Mouse (Mus musculus) lung, postnatal 0 days (tissue): Measurements from ENCODE around the gene Sox5. TPM values are rescaled to one million over a fixed set of nuclear protein-coding genes. Genes with fewer than 3 reads are reported as not detected.
A peak's percentile ranks its signal among the peaks of the same experiment; 100 is the strongest.

Experiments used
- ATAC-seq: fragments of 200-750 bp; cut with Nextera tagmentation; 2 replicates; pipeline ENCODE4 v1.8.0; 2017; ENCODE audit warnings: moderate library complexity
- DNase-seq: peaks from one replicate; pipeline ENCODE4 v3.0.0-alpha.2; 2016; ENCODE audit warnings: low spot score
- H3K27ac ChIP-seq: fragments of 300-500 bp; sonication (generic); 2 replicates; pipeline ENCODE4 v1.5.1; 2014; ENCODE audit warnings: antibody characterized with exemption, mild to moderate bottlenecking, low read length, mixed read lengths
- H3K27me3 ChIP-seq: fragments of 300-500 bp; sonication (generic); replicated peaks from 2 replicates; pipeline ENCODE4 v1.6.1; 2014; ENCODE audit warnings: low read length, mixed read lengths; ENCODE audit not compliant: insufficient read depth
- H3K36me3 ChIP-seq: fragments of 300-500 bp; sonication (generic); 2 replicates; pipeline ENCODE4 v1.6.1; 2014; ENCODE audit warnings: low read length, mixed read lengths; ENCODE audit not compliant: insufficient read depth
- H3K4me1 ChIP-seq: fragments of 300-500 bp; sonication (generic); 2 replicates; pipeline ENCODE4 v1.6.1; 2014; ENCODE audit warnings: antibody characterized with exemption, low read depth, low read length, mixed read lengths; ENCODE audit not compliant: insufficient read depth
- H3K4me2 ChIP-seq: fragments of 300-500 bp; sonication (generic); replicated peaks from 2 replicates; pipeline ENCODE4 v1.6.1; 2014; ENCODE audit warnings: low read depth, mild to moderate bottlenecking, low read length, moderate library complexity, mixed read lengths
- H3K4me3 ChIP-seq: fragments of 300-500 bp; sonication (generic); 2 replicates; pipeline ENCODE4 v1.5.1; 2014; ENCODE audit warnings: low read depth, low read length
- H3K9ac ChIP-seq: fragments of 300-500 bp; sonication (generic); replicated peaks from 2 replicates; pipeline ENCODE4 v1.6.1; 2014; ENCODE audit warnings: low read depth, mild to moderate bottlenecking
- H3K9me3 ChIP-seq: fragments of 300-500 bp; sonication (generic); 2 replicates; pipeline ENCODE4 v1.6.1; 2016; ENCODE audit warnings: low read length, mixed read lengths
- CTCF ChIP-seq: IDR thresholded peaks from 2 replicates; pipeline ENCODE4 v1.5.1; 2016; ENCODE audit warnings: antibody characterized with exemption, mild to moderate bottlenecking
- EP300 ChIP-seq: IDR thresholded peaks from 2 replicates; pipeline ENCODE4 v1.6.1; 2016; ENCODE audit warnings: antibody characterized with exemption, mild to moderate bottlenecking, control low read depth
- WGBS: fragments of 180-500 bp; shearing (Covaris S2); extraction: QIAGEN DNeasy Blood & Tissue Kit; methylation state at CpG from one replicate; pipeline ENCODE4 v1.1.7; 2014; 5-methylcytosine and 5-hydroxymethylcytosine counted together
- polyA plus RNA-seq: library from polyadenylated mRNA; unstranded; fragments of >200 nt; fragmentation: Nextera tagmentation; extraction: Ambion mirVana; gene quantifications from 2 replicates; pipeline ENCODE4 v1.2.1, GENCODE M21; 2015

The Sox5 gene
- polyA plus RNA-seq, 1 experiment from 2014 or later = 9.8 TPM

DNA sequence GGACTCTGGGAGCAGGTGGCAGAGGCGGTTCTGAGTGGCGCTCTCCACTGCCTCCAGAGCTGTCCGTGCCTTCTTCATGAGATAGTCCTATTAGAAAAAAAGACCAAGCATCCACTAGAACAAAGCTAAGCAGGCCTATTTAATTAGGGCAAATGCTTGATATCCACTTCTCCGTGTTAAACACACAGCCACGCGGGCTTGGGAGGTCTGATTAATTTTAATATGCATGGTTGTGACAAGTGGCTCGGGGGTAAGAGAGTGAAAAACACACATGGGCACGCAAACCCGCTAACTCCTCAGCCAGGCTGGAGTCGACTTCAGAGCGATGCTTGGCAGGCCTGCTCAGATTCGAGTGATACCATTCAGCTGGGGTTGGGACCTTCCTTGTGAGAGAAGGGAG lies 676.1 kb downstream of the Sox5 start:
- no peak overlapping the region for H3K4me2 ChIP-seq
- H3K9me3 ChIP-seq = no peaks in the 10 kb centered on the region
- H3K27ac ChIP-seq = no peak overlapping the region
- no peak for ATAC-seq
- TF ChIP-seq CTCF (no peak), EP300 (no peak)
- no peak overlapping the region for H3K4me3 ChIP-seq
- no peaks in the 10 kb centered on the region for H3K36me3 ChIP-seq
- no peak for DNase-seq
- 75% methylated on average over 12 of the region's 12 CpGs for WGBS
- H3K4me1 ChIP-seq = no peaks in the 10 kb centered on the region
- no peak overlapping the region for H3K9ac ChIP-seq
- H3K27me3 ChIP-seq = no peaks in the 10 kb centered on the region

DNA sequence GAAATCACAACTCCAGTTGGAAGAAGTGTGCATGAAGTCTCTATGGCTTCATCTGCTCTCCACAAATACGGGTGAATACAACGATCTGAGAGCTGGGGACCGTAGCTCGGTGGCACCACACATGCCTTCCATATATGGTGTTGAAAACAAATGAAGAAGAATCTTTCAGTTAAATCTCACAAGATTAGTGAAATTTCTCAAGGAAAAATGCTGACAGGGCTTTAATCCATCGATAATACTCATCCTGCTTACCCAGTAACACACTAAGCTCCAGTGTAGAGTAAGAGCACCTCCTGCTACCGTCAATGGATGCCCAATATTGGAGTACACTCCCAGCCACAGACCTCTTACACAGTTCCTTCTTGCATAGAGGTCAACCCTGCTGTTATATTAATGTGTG lies 678.2 kb downstream of the Sox5 start:
- Histone ChIP-seq H3K36me3 (no peaks in the 10 kb centered on the region), H3K4me3 (no peak overlapping the region), H3K4me1 (no peaks in the 10 kb centered on the region), H3K9ac (no peak overlapping the region), H3K27me3 (no peaks in the 10 kb centered on the region), H3K4me2 (no peak overlapping the region), H3K27ac (no peak overlapping the region), H3K9me3 (no peaks in the 10 kb centered on the region)
- 90% methylated on average over 6 of the region's 6 CpGs for WGBS
- ATAC-seq (no peak), DNase-seq (no peak)
- TF ChIP-seq EP300 (no peak), CTCF (no peak)

DNA sequence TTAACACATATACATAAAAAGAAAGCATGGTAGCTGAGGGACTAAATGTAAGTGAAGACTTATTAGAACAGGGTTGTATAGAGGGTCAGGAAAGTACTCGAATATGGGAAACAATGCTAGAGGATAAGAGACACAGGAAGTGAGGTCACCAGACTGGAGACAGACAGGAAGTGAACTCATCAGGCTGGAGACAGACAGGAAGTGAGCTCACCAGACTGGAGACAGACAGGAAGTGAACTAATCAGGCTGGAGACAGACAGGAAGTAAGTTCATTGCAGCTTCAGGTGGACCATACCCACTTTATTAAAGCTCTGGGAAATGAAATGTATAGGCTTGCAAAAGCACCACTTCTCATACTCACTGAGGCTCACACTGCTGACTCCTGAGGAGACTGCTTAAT lies 680.9 kb downstream of the Sox5 start:
- 53% methylated on average over 1 of the region's 1 CpGs for WGBS
- no peak overlapping the region for H3K9ac ChIP-seq
- no peak for DNase-seq
- no peak; the same call in 1 of the 2 replicates for ATAC-seq
- H3K36me3 ChIP-seq = no peaks in the 10 kb centered on the region
- TF ChIP-seq EP300 (no peak), CTCF (no peak)
- no peak overlapping the region for H3K27ac ChIP-seq
- H3K27me3 ChIP-seq = no peaks in the 10 kb centered on the region
- H3K4me1 ChIP-seq = no peaks in the 10 kb centered on the region; the same call in 1 of the 2 replicates
- no peak overlapping the region for H3K4me2 ChIP-seq
- no peaks in the 10 kb centered on the region for H3K9me3 ChIP-seq
- no peak overlapping the region for H3K4me3 ChIP-seq

DNA sequence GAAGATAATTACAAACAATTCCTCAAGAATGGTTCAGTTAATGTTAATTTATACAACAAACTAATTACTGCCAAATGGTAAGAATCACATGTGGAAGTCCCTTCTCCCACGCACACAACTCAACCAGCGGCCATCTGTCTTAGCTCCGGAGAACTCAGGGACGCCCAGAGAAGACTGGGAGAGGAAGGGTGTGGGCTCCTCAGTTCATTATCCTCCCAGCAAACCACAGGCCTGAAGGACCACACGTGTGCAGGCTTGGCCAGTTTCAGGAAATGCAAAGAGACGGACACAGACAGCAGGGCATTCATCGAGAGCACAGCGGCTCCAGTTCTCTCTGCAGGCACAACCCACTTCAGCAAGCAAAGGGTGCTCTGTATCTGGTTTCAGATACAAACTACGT lies 683.7 kb downstream of the Sox5 start:
- H3K4me1 ChIP-seq = no peaks in the 10 kb centered on the region; the same call in 1 of the 2 replicates
- DNase-seq (peak; percentile 11), ATAC-seq (peak; percentile 48; the same call in 1 of the 2 replicates)
- no peaks in the 10 kb centered on the region for H3K36me3 ChIP-seq
- TF ChIP-seq CTCF (no peak), EP300 (no peak)
- no peak overlapping the region for H3K27ac ChIP-seq
- H3K9ac ChIP-seq = no peak overlapping the region
- 35% methylated on average over 9 of the region's 9 CpGs for WGBS
- H3K27me3 ChIP-seq = no peaks in the 10 kb centered on the region
- no peaks in the 10 kb centered on the region for H3K9me3 ChIP-seq
- no peak overlapping the region for H3K4me3 ChIP-seq
- H3K4me2 ChIP-seq = no peak overlapping the region

DNA sequence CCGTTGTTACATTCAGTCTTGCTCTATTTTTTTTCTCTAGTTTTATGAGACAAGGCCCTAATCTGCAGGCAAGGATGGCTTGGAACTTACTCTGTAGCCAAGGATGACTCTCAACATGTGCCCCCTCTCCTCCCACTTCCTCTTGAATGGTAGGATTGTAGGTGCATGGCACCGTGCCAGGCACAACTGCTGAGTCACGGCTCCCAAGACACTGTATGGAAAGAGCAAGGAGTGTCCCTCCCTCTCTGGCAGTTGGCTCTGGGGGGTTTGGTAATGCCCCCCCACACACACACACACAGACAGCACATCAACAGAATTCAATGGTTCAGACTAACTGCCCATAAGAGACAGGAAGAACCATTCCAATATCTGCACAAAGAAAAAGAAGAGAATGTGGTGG lies 693.5 kb downstream of the Sox5 start:
- ATAC-seq = no peak
- H3K4me2 ChIP-seq = no peak overlapping the region
- no peaks in the 10 kb centered on the region for H3K36me3 ChIP-seq
- no peaks in the 10 kb centered on the region for H3K9me3 ChIP-seq
- H3K9ac ChIP-seq = no peak overlapping the region
- no peak overlapping the region for H3K27ac ChIP-seq
- no peaks in the 10 kb centered on the region for H3K4me1 ChIP-seq
- H3K27me3 ChIP-seq = no peaks in the 10 kb centered on the region
- H3K4me3 ChIP-seq = no peak overlapping the region
- 65% methylated on average over 3 of the region's 3 CpGs for WGBS
- DNase-seq = no peak
- TF ChIP-seq CTCF (no peak), EP300 (no peak)

DNA sequence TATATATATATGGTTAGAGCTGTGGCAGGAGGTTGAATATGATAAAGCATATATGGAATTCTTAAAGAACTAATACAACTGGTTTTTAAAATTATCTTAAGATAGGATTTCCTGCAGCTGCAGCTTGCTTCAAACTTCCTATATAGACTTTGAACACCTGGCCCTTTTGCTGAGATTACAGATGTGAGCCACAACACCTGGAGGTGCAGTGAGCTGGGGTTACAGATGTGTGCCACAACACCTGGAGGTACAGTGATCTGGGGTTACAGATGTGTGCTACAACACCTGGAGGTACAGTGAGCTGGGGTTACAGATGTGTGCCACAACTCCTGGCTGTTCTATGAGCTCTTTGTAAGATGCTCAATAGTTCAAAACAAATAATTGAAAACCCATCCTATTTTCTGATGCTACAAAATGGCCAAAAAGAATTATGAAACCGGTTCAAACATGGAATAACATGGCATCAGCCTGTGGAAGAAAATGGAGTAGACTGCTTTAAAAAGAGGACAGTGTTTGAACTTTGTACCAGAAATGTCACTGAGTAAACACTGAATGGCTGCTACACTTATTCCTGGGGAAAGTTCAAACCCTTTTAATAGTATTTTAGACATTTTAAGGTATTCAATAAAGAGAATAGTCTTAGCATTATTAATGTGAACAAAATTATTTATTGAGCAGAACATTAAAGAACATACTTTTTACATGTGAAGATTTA lies 695.5 kb downstream of the Sox5 start:
- Histone ChIP-seq H3K4me3 (no peak overlapping the region), H3K27ac (no peak overlapping the region), H3K27me3 (no peaks in the 10 kb centered on the region), H3K9me3 (no peaks in the 10 kb centered on the region), H3K4me1 (no peaks in the 10 kb centered on the region), H3K36me3 (no peaks in the 10 kb centered on the region), H3K9ac (no peak overlapping the region), H3K4me2 (no peak overlapping the region)
- DNase-seq (no peak), ATAC-seq (no peak)
- TF ChIP-seq CTCF = no peak
- no peak for TF ChIP-seq EP300
- 55% methylated on average over 1 of the region's 1 CpGs for WGBS
